Comparison of ENCODE assay signal across 9 mouse cellular contexts in genomic region chr7:125933356-125934244, GRCm38 (mm10).
A peak's percentile ranks its signal among the peaks of the same experiment; 100 is the strongest.
DNase-seq lines count a peak whose midpoint lies in the region; ATAC-seq lines count a peak whose summit lies in the region.
"Had no signal": no experiment of that assay in that cellular context is flagged by ENCODE, and none has a peak within 500 bp of the region (broad histone marks: within the 10 kb centered on the region; RNA-seq: fewer than 3 reads in every experiment).

No protein-coding gene starts in this region.

- 18% methylated on average over 16 of the region's 16 CpGs for WGBS in forebrain, embryonic 11.5 days
- WGBS in midbrain, embryonic 15.5 days: 18% methylated on average over 16 of the region's 16 CpGs

- H3K4me1 ChIP-seq in forebrain, embryonic 11.5 days (replicated peaks; ENCODE audit: control insufficient read depth, insufficient read depth, low read length): peaks cover 16% of the 10 kb centered on the region; the same call in 1 of the 2 replicates
- peaks cover 39% of the 10 kb centered on the region for H3K4me1 ChIP-seq in midbrain, embryonic 15.5 days
- H3K4me1 ChIP-seq: liver, embryonic 15.5 days had no signal

- H3K36me3 ChIP-seq in forebrain, embryonic 11.5 days (ENCODE audit: control insufficient read depth, insufficient read depth, low read length): no peaks in the 10 kb centered on the region
- no peaks in the 10 kb centered on the region for H3K36me3 ChIP-seq in midbrain, embryonic 15.5 days (replicated peaks)
- H3K36me3 ChIP-seq: liver, embryonic 15.5 days had no signal

- H3K27ac ChIP-seq in forebrain, embryonic 11.5 days (ENCODE audit: low read depth, low read length): no peak overlapping the region
- peak overlapping the region; percentile 72 for H3K27ac ChIP-seq in midbrain, embryonic 15.5 days
- H3K27ac ChIP-seq: liver, embryonic 15.5 days had no signal

- no peaks in the 10 kb centered on the region for H3K27me3 ChIP-seq in forebrain, embryonic 11.5 days (ENCODE audit: control insufficient read depth, insufficient read depth, low read length)
- no peaks in the 10 kb centered on the region for H3K27me3 ChIP-seq in midbrain, embryonic 15.5 days (replicated peaks)

- no peak overlapping the region for H3K4me2 ChIP-seq in forebrain, embryonic 11.5 days (ENCODE audit: low read depth, low read length, severe bottlenecking)
- H3K4me2 ChIP-seq in midbrain, embryonic 15.5 days: peak overlapping the region; percentile 22
- H3K4me2 ChIP-seq: liver, embryonic 15.5 days had no signal

- no peak overlapping the region for H3K9ac ChIP-seq in forebrain, embryonic 11.5 days (ENCODE audit: low read length)
- H3K9ac ChIP-seq in midbrain, embryonic 15.5 days: no peak overlapping the region; the same call in 1 of the 2 replicates
- H3K9ac ChIP-seq: liver, embryonic 15.5 days had no signal

- H3K4me3 ChIP-seq in forebrain, embryonic 11.5 days (ENCODE audit: low read depth, low read length): no peak overlapping the region
- H3K4me3 ChIP-seq in midbrain, embryonic 15.5 days: no peak overlapping the region
- H3K4me3 ChIP-seq: liver, embryonic 15.5 days had no signal

- no peaks in the 10 kb centered on the region for H3K9me3 ChIP-seq in forebrain, embryonic 11.5 days (ENCODE audit: control insufficient read depth, low read length)
- H3K9me3 ChIP-seq in midbrain, embryonic 15.5 days: no peaks in the 10 kb centered on the region
- H3K9me3 ChIP-seq: liver, embryonic 15.5 days had no signal

- peak; percentile 52 for DNase-seq in brain, adult 2 months (ENCODE audit: low read depth, low spot score)
- DNase-seq in forebrain, embryonic 11.5 days (ENCODE audit: low spot score): no peak
- DNase-seq in heart, postnatal 4 days: peak; percentile 48
- no peak for DNase-seq in adrenal gland, postnatal 14 days
- DNase-seq in kidney, postnatal 14 days: no peak

- ATAC-seq in forebrain, embryonic 11.5 days (replicated peaks; ENCODE audit: low FRiP score): peak; percentile 51; the same call in 1 of the 2 replicates
- peak; percentile 79 for ATAC-seq in midbrain, embryonic 15.5 days (replicated peaks)
- ATAC-seq in granulocyte monocyte progenitor cell, adult 5-6 weeks (replicated peaks; ENCODE audit: poor library complexity, severe bottlenecking): no peak
- ATAC-seq: inflammation-experienced regulatory T-cells, adult 6 months had no signal

Comparison
In these comparisons a context has a peak if more than half of its experiments do, and no peak if none do; other contexts are left out.
1. DNase-seq: peak in brain, adult 2 months (single experiment) and heart, postnatal 4 days (single experiment); none in forebrain, embryonic 11.5 days (single experiment), adrenal gland, postnatal 14 days (single experiment) and kidney, postnatal 14 days (single experiment).